Mouse (Mus musculus) heart, postnatal 0 days (tissue): ENCODE results near the gene Dspp. TPM values are rescaled to one million over a fixed set of nuclear protein-coding genes. Genes with fewer than 3 reads are reported as not detected.

Experiments used
- ATAC-seq: fragments of 200-750 bp; cut with Nextera tagmentation; 2 replicates; pipeline ENCODE4 v1.8.0; 2017; ENCODE audit warnings: low read depth, moderate number of reproducible peaks, moderate library complexity; ENCODE audit not compliant: insufficient read depth
- DNase-seq: peaks from one replicate; pipeline ENCODE4 v3.0.0-alpha.2; 2016; ENCODE audit warnings: low spot score
- H3K27ac ChIP-seq: fragments of 300-500 bp; sonication (generic); 2 replicates; pipeline ENCODE4 v1.5.1; 2014; ENCODE audit warnings: low read depth, mild to moderate bottlenecking
- H3K27me3 ChIP-seq: fragments of 300-500 bp; sonication (generic); 2 replicates; pipeline ENCODE4 v1.6.1; 2014; ENCODE audit warnings: low read length, mixed read lengths; ENCODE audit not compliant: control insufficient read depth, insufficient read depth
- H3K36me3 ChIP-seq: fragments of 300-500 bp; sonication (generic); replicated peaks from 2 replicates; pipeline ENCODE4 v1.6.1; 2014; ENCODE audit warnings: low read length, mixed read lengths; ENCODE audit not compliant: control insufficient read depth, insufficient read depth
- H3K4me1 ChIP-seq: fragments of 300-500 bp; sonication (generic); 2 replicates; pipeline ENCODE4 v1.6.1; 2014; ENCODE audit warnings: antibody characterized with exemption; ENCODE audit not compliant: control insufficient read depth, insufficient read depth
- H3K4me2 ChIP-seq: fragments of 300-500 bp; sonication (generic); 2 replicates; pipeline ENCODE4 v1.6.1; 2014; ENCODE audit warnings: low read depth, mild to moderate bottlenecking, low read length, moderate library complexity
- H3K4me3 ChIP-seq: fragments of 300-500 bp; sonication (generic); 2 replicates; pipeline ENCODE4 v1.5.1; 2014; ENCODE audit warnings: low read depth, low read length
- H3K9ac ChIP-seq: fragments of 300-500 bp; sonication (generic); replicated peaks from 2 replicates; pipeline ENCODE4 v1.6.1; 2014; ENCODE audit warnings: low read depth, low read length, mixed read lengths
- H3K9me3 ChIP-seq: fragments of 300-500 bp; sonication (generic); replicated peaks from 2 replicates; pipeline ENCODE4 v1.6.1; 2016; ENCODE audit warnings: low read length; ENCODE audit not compliant: control insufficient read depth
- CTCF ChIP-seq: IDR thresholded peaks from 2 replicates; pipeline ENCODE4 v1.5.1; 2016; ENCODE audit warnings: antibody characterized with exemption, control low read depth, low read depth
- EP300 ChIP-seq: IDR thresholded peaks from 2 replicates; pipeline ENCODE4 v1.6.1; 2016; ENCODE audit warnings: antibody characterized with exemption, low read depth
- WGBS: fragments of 180-500 bp; shearing (Covaris S2); extraction: QIAGEN DNeasy Blood & Tissue Kit; methylation state at CpG from one replicate; pipeline ENCODE4 v1.1.7; 2014; 5-methylcytosine and 5-hydroxymethylcytosine counted together
- polyA plus RNA-seq: library from polyadenylated mRNA; unstranded; fragments of >200 nt; fragmentation: Nextera tagmentation; extraction: Ambion mirVana; gene quantifications from 2 replicates; pipeline ENCODE4 v1.2.1, GENCODE M21; 2015
- total RNA-seq: library from RNA; depleted of rRNA; stranded (reverse); fragments of >200 nt; gene quantifications from 2 replicates; pipeline ENCODE4 v1.2.3, GENCODE M21; 2014; ENCODE audit warnings: low replicate concordance

Dspp gene
- total and polyA plus RNA-seq, 2 experiments from 2014 or later = not detected

DNA sequence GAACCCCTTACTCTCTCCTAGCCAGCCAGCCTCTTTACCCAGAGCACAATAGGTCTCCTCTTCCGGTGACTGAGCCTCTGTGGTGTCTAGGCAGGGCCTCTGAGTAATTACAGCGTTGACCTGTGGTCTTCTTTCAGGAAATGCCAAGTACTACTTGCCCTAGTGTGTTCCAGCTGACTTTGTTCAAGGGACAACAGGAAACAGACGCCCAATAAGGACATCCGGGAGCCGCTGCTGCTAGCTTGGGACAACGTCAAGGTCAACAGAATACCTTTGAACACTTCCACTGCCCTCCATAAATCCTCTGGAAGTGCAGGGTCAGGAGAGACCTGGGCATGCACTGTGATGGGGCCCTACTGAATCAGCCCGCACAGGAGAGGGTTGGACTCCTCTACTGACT lies 21.2 kb upstream of the Dspp start:
- no peak overlapping the region for H3K9ac ChIP-seq
- no peaks in the 10 kb centered on the region for H3K9me3 ChIP-seq
- no peaks in the 10 kb centered on the region for H3K27me3 ChIP-seq
- H3K4me2 ChIP-seq = no peak overlapping the region
- no peaks in the 10 kb centered on the region for H3K4me1 ChIP-seq
- H3K36me3 ChIP-seq = no peaks in the 10 kb centered on the region
- DNase-seq (no peak), ATAC-seq (peak; percentile 62)
- H3K4me3 ChIP-seq = no peak overlapping the region
- TF ChIP-seq CTCF (no peak), EP300 (no peak)
- no peak overlapping the region for H3K27ac ChIP-seq
- 51% methylated on average over 7 of the region's 7 CpGs for WGBS

DNA sequence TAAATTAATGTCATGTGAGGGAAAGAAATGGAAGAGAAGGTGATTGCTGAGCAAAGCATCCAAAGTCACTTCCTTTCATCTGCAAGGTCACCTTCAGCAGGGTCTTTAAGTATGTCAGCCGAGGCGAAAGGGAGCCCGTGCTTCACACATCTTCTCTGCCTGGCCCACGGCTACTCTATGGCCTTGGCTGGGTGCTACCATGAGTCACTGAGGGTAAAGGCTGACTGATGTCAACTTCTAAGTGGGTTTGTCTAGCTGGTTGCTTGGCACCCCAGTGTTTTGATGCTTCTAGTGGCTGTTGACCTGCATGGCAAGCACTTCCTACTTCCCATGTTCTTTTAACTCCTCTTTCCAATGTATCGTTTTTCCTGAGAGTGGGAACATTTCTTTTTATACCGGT lies 20.3 kb upstream of the Dspp start:
- H3K4me1 ChIP-seq = no peaks in the 10 kb centered on the region
- H3K27ac ChIP-seq = no peak overlapping the region
- no peaks in the 10 kb centered on the region for H3K27me3 ChIP-seq
- ATAC-seq (no peak), DNase-seq (no peak)
- no peak overlapping the region for H3K9ac ChIP-seq
- no peak overlapping the region for H3K4me2 ChIP-seq
- 86% methylated on average over 6 of the region's 6 CpGs for WGBS
- H3K36me3 ChIP-seq = no peaks in the 10 kb centered on the region
- no peak overlapping the region for H3K4me3 ChIP-seq
- no peak for TF ChIP-seq EP300
- TF ChIP-seq CTCF = no peak
- H3K9me3 ChIP-seq = no peaks in the 10 kb centered on the region

DNA sequence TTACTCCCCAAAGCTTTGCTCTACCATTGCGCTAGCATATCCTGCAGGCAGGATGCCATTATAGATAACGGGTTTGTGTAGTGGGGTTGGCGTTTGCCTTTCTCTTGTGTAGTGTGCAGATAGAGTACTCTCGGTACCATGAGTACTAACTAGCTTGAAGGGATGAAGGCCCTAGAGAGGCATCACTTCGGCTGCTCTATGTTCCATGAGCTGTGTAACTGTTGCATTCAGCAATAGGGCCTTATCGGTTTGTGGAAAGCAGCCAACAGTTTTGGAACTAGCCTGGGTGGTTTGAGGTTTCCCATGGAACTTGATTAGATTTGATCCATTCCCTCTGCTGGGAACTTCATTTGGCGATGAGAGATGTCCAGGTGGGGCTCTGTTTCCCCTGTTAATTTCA lies 12.8 kb upstream of the Dspp start:
- H3K4me3 ChIP-seq = no peak overlapping the region
- ATAC-seq (no peak), DNase-seq (no peak)
- H3K36me3 ChIP-seq = no peaks in the 10 kb centered on the region
- H3K27me3 ChIP-seq = no peaks in the 10 kb centered on the region
- no peaks in the 10 kb centered on the region for H3K9me3 ChIP-seq
- H3K4me1 ChIP-seq = no peaks in the 10 kb centered on the region
- no peak overlapping the region for H3K4me2 ChIP-seq
- H3K9ac ChIP-seq = no peak overlapping the region
- no peak overlapping the region for H3K27ac ChIP-seq
- WGBS = 63% methylated on average over 7 of the region's 7 CpGs
- TF ChIP-seq EP300 = no peak
- TF ChIP-seq CTCF = no peak

- Histone ChIP-seq H3K4me2 (no peak overlapping the region), H3K36me3 (no peaks in the 10 kb centered on the region), H3K27me3 (no peaks in the 10 kb centered on the region), H3K9ac (no peak overlapping the region), H3K27ac (no peak overlapping the region), H3K9me3 (no peaks in the 10 kb centered on the region), H3K4me1 (no peaks in the 10 kb centered on the region), H3K4me3 (no peak overlapping the region)
- 69% methylated on average over 7 of the region's 7 CpGs for WGBS
- DNase-seq (no peak), ATAC-seq (no peak)
- no peak for TF ChIP-seq CTCF
- TF ChIP-seq EP300 = no peak
Observed at GRCm38 (mm10) chr5:104158332-104159052, 12.0 kb upstream of the Dspp start.

- no peak overlapping the region for H3K9ac ChIP-seq
- no peak overlapping the region for H3K4me2 ChIP-seq
- no peaks in the 10 kb centered on the region for H3K27me3 ChIP-seq
- ATAC-seq (no peak), DNase-seq (no peak)
- 77% methylated on average over 3 of the region's 3 CpGs for WGBS
- no peaks in the 10 kb centered on the region for H3K9me3 ChIP-seq
- H3K4me1 ChIP-seq = no peaks in the 10 kb centered on the region
- H3K27ac ChIP-seq = no peak overlapping the region
- H3K4me3 ChIP-seq = no peak overlapping the region
- H3K36me3 ChIP-seq = no peaks in the 10 kb centered on the region
- no peak for TF ChIP-seq CTCF
- no peak for TF ChIP-seq EP300
Observed at GRCm38 (mm10) chr5:104160581-104160980, 9.9 kb upstream of the Dspp start.

DNA sequence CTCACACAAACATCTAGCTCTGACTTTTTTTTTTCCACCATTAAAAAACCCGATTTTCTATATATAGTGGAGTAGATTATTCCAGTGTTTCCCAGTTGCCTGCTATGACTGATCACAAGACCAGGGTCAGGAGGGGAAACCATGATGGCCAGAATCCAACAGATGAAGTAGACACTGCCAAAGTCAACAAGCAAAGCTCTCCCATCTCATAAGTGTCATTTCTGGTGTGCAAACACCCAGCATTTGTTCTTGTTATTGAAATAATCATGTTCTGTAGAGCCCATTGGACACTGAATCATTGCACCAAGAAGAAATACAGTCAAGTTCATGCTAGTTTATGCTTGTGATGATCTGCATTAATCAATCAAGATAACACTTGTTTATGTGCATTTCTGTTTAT lies 9.1 kb upstream of the Dspp start:
- H3K4me3 ChIP-seq = no peak overlapping the region
- ATAC-seq = no peak
- TF ChIP-seq EP300 (no peak), CTCF (no peak)
- peak; percentile 11 for DNase-seq
- no peak overlapping the region for H3K9ac ChIP-seq
- H3K4me1 ChIP-seq = no peaks in the 10 kb centered on the region
- H3K36me3 ChIP-seq = no peaks in the 10 kb centered on the region
- H3K27me3 ChIP-seq = no peaks in the 10 kb centered on the region
- no peaks in the 10 kb centered on the region for H3K9me3 ChIP-seq
- 31% methylated on average over 1 of the region's 1 CpGs for WGBS
- no peak overlapping the region for H3K27ac ChIP-seq
- no peak overlapping the region for H3K4me2 ChIP-seq
